Mouse (Mus musculus) MEL (cell line): ENCODE data around the gene Rab11fip4. TPM values are rescaled to one million over a fixed set of nuclear protein-coding genes. Genes with fewer than 3 reads are reported as not detected.

ENCODE experiments used
- DNase-seq: peaks from one replicate; pipeline ENCODE4 v3.0.0; 2011; ENCODE audit warnings: low read depth, low spot score
- H3K27ac ChIP-seq: 2 replicates; pipeline ENCODE4 v1.5.1; 2012; ENCODE audit warnings: low read depth, mild to moderate bottlenecking, control low read depth, low read length, moderate library complexity; ENCODE audit not compliant: control insufficient read depth
- H3K27me3 ChIP-seq, 2 experiments: fragments of 150-350 bp in 1 of 2; sonication (generic) in 1 of 2; 2 replicates each; pipeline ENCODE4 v1.6.1; 2012; ENCODE audit warnings: low read length in 2 of 2, mild to moderate bottlenecking in 2 of 2, improper control_type of control experiment in 1 of 2, moderate library complexity in 1 of 2; ENCODE audit not compliant: insufficient read depth in 2 of 2, control insufficient read depth in 1 of 2
- H3K36me3 ChIP-seq, 2 experiments: 2 replicates each; pipeline ENCODE4 v1.6.1; 2012 to 2014; ENCODE audit warnings: low read length in 2 of 2, improper control_type of control experiment in 1 of 2, inconsistent platforms in 1 of 2, mild to moderate bottlenecking in 1 of 2; ENCODE audit not compliant: insufficient read depth in 2 of 2, control insufficient read depth in 1 of 2
- H3K4me1 ChIP-seq, 2 experiments: fragments of 150-350 bp in 1 of 2; sonication (generic) in 1 of 2; 2 replicates each; pipeline ENCODE4 v1.6.1; 2012; ENCODE audit warnings: low read length in 2 of 2, improper control_type of control experiment in 1 of 2, mild to moderate bottlenecking in 1 of 2; ENCODE audit not compliant: insufficient read depth in 2 of 2, control insufficient read depth in 1 of 2
- H3K4me3 ChIP-seq, 2 experiments: fragments of 150-350 bp in 1 of 2; sonication (generic) in 1 of 2; 2 replicates each; pipeline ENCODE4 v1.5.1; 2012; ENCODE audit warnings: low read depth in 2 of 2, low read length in 2 of 2, mild to moderate bottlenecking in 2 of 2, moderate library complexity in 2 of 2, control low read depth in 1 of 2, improper control_type of control experiment in 1 of 2; ENCODE audit not compliant: control insufficient read depth in 1 of 2, insufficient read depth in 1 of 2
- H3K79me2 ChIP-seq: 2 replicates; pipeline ENCODE4 v1.6.1; 2012; ENCODE audit warnings: mild to moderate bottlenecking, low read length, moderate library complexity; ENCODE audit not compliant: control insufficient read depth, poor library complexity, insufficient read depth
- H3K9ac ChIP-seq: 2 replicates; pipeline ENCODE4 v1.6.1; 2012; ENCODE audit warnings: low read depth, mild to moderate bottlenecking, control low read depth, low read length, moderate library complexity; ENCODE audit not compliant: control insufficient read depth, poor library complexity, severe bottlenecking
- H3K9me3 ChIP-seq: fragments of 150-350 bp; sonication (generic); replicated peaks from 2 replicates; pipeline ENCODE4 v1.6.1; 2012; ENCODE audit warnings: mild to moderate bottlenecking, low read length, improper control_type of control experiment, moderate library complexity; ENCODE audit not compliant: insufficient read depth
- BHLHE40 ChIP-seq: IDR thresholded peaks from 2 replicates; pipeline ENCODE4 v1.6.1; 2012; ENCODE audit warnings: low read depth, mild to moderate bottlenecking, inconsistent platforms, low read length, improper control_type of control experiment, borderline replicate concordance
- CHD1 ChIP-seq: IDR thresholded peaks from 2 replicates; pipeline ENCODE4 v1.6.1; 2012; ENCODE audit warnings: low read depth, mild to moderate bottlenecking, inconsistent platforms, low read length, improper control_type of control experiment
- CTCF ChIP-seq, 3 experiments: IDR thresholded peaks in 2 of 3; conservative IDR thresholded peaks in 1 of 3; 2 replicates each; pipeline ENCODE4 v1.5.1; 2011 to 2012; ENCODE audit warnings: low read length in 3 of 3, low read depth in 2 of 3, mild to moderate bottlenecking in 2 of 3, improper control_type of control experiment in 1 of 3, inconsistent platforms in 1 of 3, mixed read lengths in 1 of 3, moderate library complexity in 1 of 3; ENCODE audit not compliant: control insufficient read depth in 1 of 3, insufficient read depth in 1 of 3, poor library complexity in 1 of 3, severe bottlenecking in 1 of 3
- ETS1 ChIP-seq: IDR thresholded peaks from 2 replicates; pipeline ENCODE4 v1.6.1; 2012; ENCODE audit warnings: low read depth, mild to moderate bottlenecking, inconsistent platforms, low read length, improper control_type of control experiment, moderate library complexity
- HCFC1 ChIP-seq: IDR thresholded peaks from 2 replicates; pipeline ENCODE4 v1.6.1; 2012; ENCODE audit warnings: low read depth, mild to moderate bottlenecking, inconsistent platforms, low read length, improper control_type of control experiment, moderate library complexity
- KAT2A ChIP-seq: conservative IDR thresholded peaks from 2 replicates; pipeline ENCODE4 v1.6.1; 2012; ENCODE audit warnings: low read depth, low read length, improper control_type of control experiment, inconsistent platforms
- MAX ChIP-seq: IDR thresholded peaks from 2 replicates; pipeline ENCODE4 v1.6.1; 2011; ENCODE audit warnings: low read length, improper control_type of control experiment
- MYC ChIP-seq: IDR thresholded peaks from 2 replicates; pipeline ENCODE4 v1.6.1; 2011; ENCODE audit warnings: low read depth, mild to moderate bottlenecking, low read length, improper control_type of control experiment, moderate library complexity
- POLR2A ChIP-seq, 2 experiments: IDR thresholded peaks; 2 replicates each; pipeline ENCODE4 v1.6.1; 2011 to 2012; ENCODE audit warnings: low read length in 2 of 2, mild to moderate bottlenecking in 2 of 2, control low read depth in 1 of 2, improper control_type of control experiment in 1 of 2, low read depth in 1 of 2, moderate library complexity in 1 of 2; ENCODE audit not compliant: control insufficient read depth in 1 of 2, insufficient read depth in 1 of 2, poor library complexity in 1 of 2
- POLR2AphosphoS2 ChIP-seq: IDR thresholded peaks from 2 replicates; pipeline ENCODE4 v1.6.1; 2011; ENCODE audit warnings: low read length, improper control_type of control experiment
- POLR2AphosphoS5 ChIP-seq: IDR thresholded peaks from 2 replicates; pipeline ENCODE4 v1.6.1; 2012; ENCODE audit warnings: low read depth, borderline replicate concordance, mild to moderate bottlenecking, inconsistent platforms, low read length, moderate library complexity, mixed read lengths
- RAD21 ChIP-seq: IDR thresholded peaks from 2 replicates; pipeline ENCODE4 v1.6.1; 2011; ENCODE audit warnings: mild to moderate bottlenecking, low read depth, low read length, improper control_type of control experiment
- RCOR1 ChIP-seq: IDR thresholded peaks from 2 replicates; pipeline ENCODE4 v1.6.1; 2012; ENCODE audit warnings: low read depth, mild to moderate bottlenecking, inconsistent platforms, low read length, improper control_type of control experiment
- SIN3A ChIP-seq: IDR thresholded peaks from 2 replicates; pipeline ENCODE4 v1.6.1; 2012; ENCODE audit warnings: low read length, improper control_type of control experiment, inconsistent platforms
- SMC3 ChIP-seq: IDR thresholded peaks from 2 replicates; pipeline ENCODE4 v1.6.1; 2011; ENCODE audit warnings: low read depth, low read length, improper control_type of control experiment
- TAL1 ChIP-seq: IDR thresholded peaks from 2 replicates; pipeline ENCODE4 v1.6.1; 2012; ENCODE audit warnings: mild to moderate bottlenecking, inconsistent platforms, low read length, moderate library complexity, mixed read lengths
- TBP ChIP-seq: IDR thresholded peaks from 2 replicates; pipeline ENCODE4 v1.8.0; 2011; ENCODE audit warnings: low read depth, low read length, improper control_type of control experiment
- UBTF ChIP-seq: IDR thresholded peaks from 2 replicates; pipeline ENCODE4 v1.6.1; 2012; ENCODE audit warnings: low read depth, mild to moderate bottlenecking, inconsistent platforms, low read length, improper control_type of control experiment, moderate library complexity, borderline replicate concordance; ENCODE audit not compliant: insufficient read depth
- USF1 ChIP-seq: IDR thresholded peaks from 2 replicates; pipeline ENCODE4 v1.6.1; 2014; ENCODE audit warnings: low read depth, mild to moderate bottlenecking, inconsistent platforms, low read length, improper control_type of control experiment, moderate library complexity
- USF2 ChIP-seq, 2 experiments: IDR thresholded peaks; 2 replicates each; pipeline ENCODE4 v1.6.1; 2011 to 2012; ENCODE audit warnings: improper control_type of control experiment in 2 of 2, low read length in 2 of 2, borderline replicate concordance in 1 of 2, inconsistent platforms in 1 of 2, low read depth in 1 of 2, mild to moderate bottlenecking in 1 of 2; ENCODE audit not compliant: insufficient read depth in 1 of 2
- ZC3H11A ChIP-seq: IDR thresholded peaks from 2 replicates; pipeline ENCODE4 v1.6.1; 2012; ENCODE audit warnings: low read depth, mild to moderate bottlenecking, inconsistent platforms, low read length, improper control_type of control experiment
- ZKSCAN1 ChIP-seq: IDR thresholded peaks from 2 replicates; pipeline ENCODE4 v1.6.1; 2012; ENCODE audit warnings: low read depth, mild to moderate bottlenecking, inconsistent platforms, low read length, improper control_type of control experiment, moderate library complexity
- ZNF384 ChIP-seq: IDR thresholded peaks from 2 replicates; pipeline ENCODE4 v1.6.1; 2012; ENCODE audit warnings: low read depth, mild to moderate bottlenecking, inconsistent platforms, low read length, improper control_type of control experiment
- polyA plus RNA-seq, 2 experiments: library from polyadenylated mRNA; stranded (reverse) in 1 of 2; unstranded in 1 of 2; fragments of >175 nt in 1 of 2; fragments of >200 nt in 1 of 2; gene quantifications; 2 replicates each; pipeline versions ENCODE4 v1.2.1 to v1.2.4; 2012; ENCODE audit warnings: low replicate concordance in 2 of 2, low read depth in 1 of 2; ENCODE audit not compliant: insufficient read length in 2 of 2, insufficient read depth in 1 of 2, missing spikeins in 1 of 2
- total RNA-seq: library from RNA; depleted of rRNA; stranded (reverse); fragments of 300-350 nt; gene quantifications from 2 replicates; pipeline ENCODE4 v1.2.3, GENCODE M21; 2012

Gene Rab11fip4
- total and polyA plus RNA-seq, 3 experiments, result under 0.01 to 0.03 TPM; not detected in 1

DNA sequence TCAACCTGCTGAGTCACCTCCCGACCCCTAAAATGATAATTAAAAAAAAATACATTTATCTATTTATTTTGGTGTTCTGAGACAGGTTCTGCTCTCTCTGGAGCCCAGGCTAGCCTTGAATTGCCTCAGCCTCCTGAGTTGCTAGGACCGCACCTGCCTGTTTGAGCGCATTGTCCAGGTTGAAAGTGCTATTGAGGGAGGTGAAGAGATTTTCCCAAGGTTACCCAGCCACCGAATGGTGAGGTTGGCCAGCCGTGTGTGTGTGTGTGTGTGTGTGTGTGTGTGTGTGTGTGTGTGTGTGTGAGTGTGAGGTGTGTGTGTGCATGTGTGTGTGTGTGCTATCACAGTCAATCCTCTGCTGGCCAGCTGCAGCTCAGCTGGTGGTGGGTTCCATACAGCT, 55.0 kb downstream of the Rab11fip4 start:
- Histone ChIP-seq H3K9ac (no peak overlapping the region), H3K9me3 (no peaks in the 10 kb centered on the region), H3K27me3 (peaks cover 14 to 17% of the 10 kb centered on the region in 2 experiments), H3K79me2 (no peaks in the 10 kb centered on the region; the same call in 1 of the 2 replicates), H3K36me3 (peaks cover 0 to 16% of the 10 kb centered on the region in 2 experiments; a peak in 2 of 4 replicates), H3K27ac (no peak overlapping the region), H3K4me3 (no peak overlapping the region)
- no peak for DNase-seq
- TF ChIP-seq CTCF (IDR thresholded peaks at IDR 0.05 in 2 of 3, conservative IDR thresholded peaks at IDR 0.05 in 1 of 3; ENCODE audit: control insufficient read depth in 1 of 3, insufficient read depth in 1 of 3, low read depth in 2 of 3, low read length in 3 of 3, poor library complexity in 1 of 3, severe bottlenecking in 1 of 3) (no peak), USF1 (no peak), POLR2AphosphoS5 (no peak), MYC (no peak), TBP (no peak), TAL1 (no peak), CHD1 (no peak), ZC3H11A (no peak), MAX (no peak), HCFC1 (no peak), POLR2A (IDR thresholded peaks at IDR 0.05; ENCODE audit: control insufficient read depth in 1 of 2, insufficient read depth in 1 of 2, low read depth in 1 of 2, low read length in 2 of 2, poor library complexity in 1 of 2) (no peak)
- TF ChIP-seq, all 39 proteins: peak for 0
- peaks cover 7 to 15% of the 10 kb centered on the region in 2 experiments for H3K4me1 ChIP-seq

DNA sequence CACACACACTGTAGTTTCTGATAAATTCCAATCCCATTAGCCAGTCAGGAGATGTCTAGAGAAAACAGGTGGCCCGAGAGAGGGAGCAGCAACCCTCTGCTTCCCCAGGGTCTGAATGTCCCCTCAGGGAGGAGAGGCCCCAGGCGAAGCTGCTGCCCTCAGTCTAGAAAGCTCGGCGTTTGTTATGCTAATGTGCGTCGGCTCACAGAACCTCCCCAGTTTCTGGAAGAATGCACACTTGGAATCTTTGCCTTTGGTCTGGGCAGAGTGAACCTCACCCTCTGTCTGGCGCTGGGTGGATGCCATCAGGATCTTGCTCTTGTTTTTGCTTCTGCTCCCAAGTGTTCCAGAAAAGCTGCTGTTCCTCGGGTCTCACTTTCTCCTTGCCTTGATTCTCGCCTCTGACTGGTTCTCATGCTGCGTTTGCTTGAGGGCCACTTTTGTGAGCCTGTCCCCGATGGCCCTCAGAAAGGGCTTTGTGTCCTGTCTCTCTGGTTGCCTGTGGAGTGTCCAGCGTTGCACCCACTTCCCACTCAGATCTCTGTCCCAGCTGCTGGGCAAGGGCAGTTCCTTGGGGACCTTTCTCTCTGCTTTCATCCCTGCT, 55.6 kb downstream of the Rab11fip4 start:
- DNase-seq, result no peak
- H3K27ac ChIP-seq, result no peak overlapping the region
- H3K36me3 ChIP-seq, result peaks cover 0 to 10% of the 10 kb centered on the region in 2 experiments; a peak in 2 of 4 replicates
- H3K9ac ChIP-seq, result no peak overlapping the region
- H3K27me3 ChIP-seq, result peaks cover 14 to 17% of the 10 kb centered on the region in 2 experiments
- peaks cover 2 to 10% of the 10 kb centered on the region in 2 experiments for H3K4me1 ChIP-seq
- TF ChIP-seq MYC (no peak), KAT2A (no peak), POLR2AphosphoS2 (no peak), RAD21 (no peak), UBTF (no peak), TAL1 (no peak), ZKSCAN1 (no peak), POLR2A (IDR thresholded peaks at IDR 0.05; ENCODE audit: control insufficient read depth in 1 of 2, insufficient read depth in 1 of 2, low read depth in 1 of 2, low read length in 2 of 2, poor library complexity in 1 of 2) (no peak), SMC3 (no peak), ETS1 (no peak), SIN3A (no peak), RCOR1 (no peak), BHLHE40 (no peak), USF2 (IDR thresholded peaks at IDR 0.05; ENCODE audit: borderline replicate concordance in 1 of 2, insufficient read depth in 1 of 2, low read depth in 1 of 2, low read length in 2 of 2) (no peak), ZNF384 (no peak)
- no peak overlapping the region for H3K4me3 ChIP-seq
- H3K79me2 ChIP-seq, result no peaks in the 10 kb centered on the region
- no peaks in the 10 kb centered on the region for H3K9me3 ChIP-seq
